Mouse (Mus musculus) stomach, embryonic 14.5 days (tissue): Measurements from ENCODE around the gene Per3. TPM values are rescaled to one million over a fixed set of nuclear protein-coding genes. Genes with fewer than 3 reads are reported as not detected.

Experiments used
- ATAC-seq: fragments of 200-750 bp; cut with Nextera tagmentation; 2 replicates; pipeline ENCODE4 v1.8.0; 2017; ENCODE audit warnings: low read depth, moderate TSS enrichment; ENCODE audit not compliant: insufficient number of reproducible peaks, insufficient read depth, low FRiP score
- H3K27ac ChIP-seq: fragments of 300-500 bp; sonication (generic); 2 replicates; pipeline ENCODE4 v1.5.1; 2014; ENCODE audit warnings: mild to moderate bottlenecking, low read length, moderate library complexity, mixed read lengths
- H3K27me3 ChIP-seq: fragments of 300-500 bp; sonication (generic); 2 replicates; pipeline ENCODE4 v1.6.1; 2014; ENCODE audit warnings: low read length, control low read depth, mixed read lengths; ENCODE audit not compliant: control insufficient read depth, insufficient read depth
- H3K36me3 ChIP-seq: fragments of 300-500 bp; sonication (generic); 2 replicates; pipeline ENCODE4 v1.6.1; 2014; ENCODE audit warnings: mild to moderate bottlenecking, control low read depth, low read length, moderate library complexity, mixed read lengths; ENCODE audit not compliant: control insufficient read depth, insufficient read depth
- H3K4me1 ChIP-seq: fragments of 300-500 bp; sonication (generic); 2 replicates; pipeline ENCODE4 v1.6.1; 2014; ENCODE audit warnings: low read length, control low read depth, mixed read lengths; ENCODE audit not compliant: control insufficient read depth, insufficient read depth
- H3K4me2 ChIP-seq: fragments of 300-500 bp; sonication (generic); replicated peaks from 2 replicates; pipeline ENCODE4 v1.6.1; 2014; ENCODE audit warnings: low read depth, low read length, control low read depth
- H3K4me3 ChIP-seq: fragments of 300-500 bp; sonication (generic); 2 replicates; pipeline ENCODE4 v1.5.1; 2014; ENCODE audit warnings: low read depth, low read length, control low read depth
- H3K9ac ChIP-seq: fragments of 300-500 bp; sonication (generic); replicated peaks from 2 replicates; pipeline ENCODE4 v1.6.1; 2014; ENCODE audit warnings: low read depth, mild to moderate bottlenecking, control low read depth, low read length, moderate library complexity, mixed read lengths
- H3K9me3 ChIP-seq: fragments of 300-500 bp; sonication (generic); 2 replicates; pipeline ENCODE4 v1.6.1; 2016; ENCODE audit warnings: low read depth, low read length, control low read depth; ENCODE audit not compliant: control insufficient read depth
- WGBS: fragments of 180-500 bp; shearing (Covaris S2); extraction: QIAGEN DNeasy Blood & Tissue Kit; methylation state at CpG from one replicate; pipeline ENCODE4 v1.1.7; 2014; 5-methylcytosine and 5-hydroxymethylcytosine counted together
- polyA plus RNA-seq: library from polyadenylated mRNA; unstranded; fragments of >200 nt; fragmentation: Nextera tagmentation; extraction: Ambion mirVana; gene quantifications from 2 replicates; pipeline ENCODE4 v1.2.1, GENCODE M21; 2014

Per3 gene
- polyA plus RNA-seq, 1 experiment from 2014 or later = 9.1 TPM

DNA sequence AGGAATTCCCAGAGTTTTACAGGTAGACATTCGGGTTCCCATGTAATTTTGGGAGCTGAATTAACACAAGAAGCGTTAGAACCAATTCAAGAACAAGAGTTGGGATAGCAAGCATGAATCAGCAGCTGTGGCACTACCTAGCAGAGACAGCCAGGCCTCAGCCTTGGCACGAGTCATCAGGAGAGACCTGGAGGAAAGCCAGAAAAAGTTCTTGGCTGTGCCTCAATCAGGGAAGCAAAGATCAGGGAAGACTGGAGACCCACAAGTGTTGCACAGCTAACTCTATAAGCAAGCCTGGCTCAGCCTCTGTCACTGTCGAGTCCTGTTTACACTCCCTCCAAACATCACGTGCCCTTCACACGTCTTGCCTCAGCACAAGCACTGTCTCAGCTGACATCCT, 82.2 kb downstream of the Per3 start:
- Histone ChIP-seq H3K36me3 (no peaks in the 10 kb centered on the region), H3K4me1 (no peaks in the 10 kb centered on the region), H3K9me3 (no peaks in the 10 kb centered on the region), H3K27ac (no peak overlapping the region), H3K4me3 (no peak overlapping the region), H3K4me2 (no peak overlapping the region), H3K27me3 (no peaks in the 10 kb centered on the region), H3K9ac (no peak overlapping the region)
- ATAC-seq = no peak
- WGBS = 41% methylated on average over 6 of the region's 6 CpGs

DNA sequence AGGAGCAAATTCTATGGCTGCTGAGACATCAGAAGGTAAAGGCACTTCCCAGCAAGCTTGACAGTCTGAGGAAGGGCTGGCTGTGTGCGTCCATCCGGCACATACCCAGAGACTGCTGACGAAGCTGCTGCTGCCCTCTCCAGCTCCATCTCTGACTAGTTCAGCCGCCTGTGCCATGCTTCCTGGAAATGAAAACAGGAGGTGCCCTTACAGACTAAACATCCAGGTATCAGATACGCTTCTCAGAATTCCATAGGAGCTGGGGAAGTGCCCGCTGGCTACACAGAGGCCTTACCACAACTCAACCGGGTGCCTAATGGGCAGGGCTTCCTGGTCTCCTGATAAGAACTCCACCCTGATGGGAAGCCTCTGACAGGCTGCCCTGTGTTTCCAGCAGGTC, 85.9 kb downstream of the Per3 start:
- Histone ChIP-seq H3K4me3 (no peak overlapping the region), H3K9ac (no peak overlapping the region), H3K4me2 (no peak overlapping the region), H3K27me3 (no peaks in the 10 kb centered on the region), H3K9me3 (no peaks in the 10 kb centered on the region), H3K27ac (no peak overlapping the region), H3K36me3 (no peaks in the 10 kb centered on the region), H3K4me1 (0 out of 2 replicates have a peak, but pooled peaks cover 6% of the 10 kb centered on the region)
- 72% methylated on average over 7 of the region's 7 CpGs for WGBS
- no peak for ATAC-seq

DNA sequence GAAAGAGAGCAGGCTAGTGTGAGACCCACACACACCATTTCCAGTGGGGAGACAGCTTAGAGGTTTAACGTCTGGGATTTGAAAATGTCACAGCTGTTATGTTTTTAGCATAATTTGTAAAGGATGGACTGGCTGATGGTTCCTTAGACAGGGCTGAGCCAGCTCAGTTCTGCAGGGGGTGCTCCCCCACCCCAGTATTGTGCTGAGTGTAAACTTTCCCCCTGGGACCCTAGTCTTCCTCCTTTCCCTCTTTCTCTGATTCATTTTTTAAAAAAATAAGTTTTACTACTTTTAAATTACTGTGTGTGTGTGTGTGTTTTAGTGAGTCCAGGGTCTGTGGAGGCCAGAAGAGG, 87.4 kb downstream of the Per3 start:
- H3K9ac ChIP-seq = no peak overlapping the region
- peak; percentile 30; the same call in 1 of the 2 replicates for ATAC-seq
- H3K4me1 ChIP-seq = 0 out of 2 replicates have a peak, but pooled peaks cover 6% of the 10 kb centered on the region
- no peak overlapping the region for H3K4me3 ChIP-seq
- 0 out of 2 replicates have a peak overlapping the region, but pooled peaks have one; percentile 48 for H3K27ac ChIP-seq
- 31% methylated on average over 1 of the region's 1 CpGs for WGBS
- no peaks in the 10 kb centered on the region for H3K36me3 ChIP-seq
- H3K9me3 ChIP-seq = no peaks in the 10 kb centered on the region
- H3K27me3 ChIP-seq = no peaks in the 10 kb centered on the region
- no peak overlapping the region for H3K4me2 ChIP-seq

- WGBS = 55% methylated on average over 13 of the region's 13 CpGs
- peak overlapping the region; percentile 48; the same call in 1 of the 2 replicates for H3K27ac ChIP-seq
- H3K9ac ChIP-seq = no peak overlapping the region
- H3K4me3 ChIP-seq = no peak overlapping the region
- H3K4me2 ChIP-seq = no peak overlapping the region
- H3K4me1 ChIP-seq = 0 out of 2 replicates have a peak, but pooled peaks cover 6% of the 10 kb centered on the region
- no peaks in the 10 kb centered on the region for H3K9me3 ChIP-seq
- peak; percentile 60; the same call in 1 of the 2 replicates for ATAC-seq
- no peaks in the 10 kb centered on the region for H3K27me3 ChIP-seq
- no peaks in the 10 kb centered on the region for H3K36me3 ChIP-seq
Measured at GRCm38 (mm10) chr4:150956369-150957105, 87.9 kb downstream of the Per3 start.

Other genes with a start within 250 kb of the Per3 start
- 36.4 and 37.3 TPM in 2 replicates for gene Errfi1, start 190.7 kb downstream of the Per3 start, polyA plus RNA-seq
- gene Park7, start 130.2 kb downstream of the Per3 start, polyA plus RNA-seq = 439 and 440 TPM in 2 replicates
- 0.80 and 0.97 TPM in 2 replicates for gene Tnfrsf9, start 130.1 kb downstream of the Per3 start, polyA plus RNA-seq
- not detected in 2 replicates for gene Uts2, start 47.6 kb downstream of the Per3 start, polyA plus RNA-seq
- gene Vamp3, start 13.3 kb upstream of the Per3 start, polyA plus RNA-seq = 97.5 and 121 TPM in 2 replicates
- gene Gm13090, start 44.9 kb upstream of the Per3 start, polyA plus RNA-seq = 0.35 TPM in 1 of 2 replicates, not detected in the other